Mouse (Mus musculus): ENCODE data around the gene Fbxo2.
"Not testable (repeated sequence)": the region's sequence is repeated elsewhere in the genome, so short reads cannot be mapped to it uniquely, and the experiment has no call there.

The Fbxo2 gene

DNA sequence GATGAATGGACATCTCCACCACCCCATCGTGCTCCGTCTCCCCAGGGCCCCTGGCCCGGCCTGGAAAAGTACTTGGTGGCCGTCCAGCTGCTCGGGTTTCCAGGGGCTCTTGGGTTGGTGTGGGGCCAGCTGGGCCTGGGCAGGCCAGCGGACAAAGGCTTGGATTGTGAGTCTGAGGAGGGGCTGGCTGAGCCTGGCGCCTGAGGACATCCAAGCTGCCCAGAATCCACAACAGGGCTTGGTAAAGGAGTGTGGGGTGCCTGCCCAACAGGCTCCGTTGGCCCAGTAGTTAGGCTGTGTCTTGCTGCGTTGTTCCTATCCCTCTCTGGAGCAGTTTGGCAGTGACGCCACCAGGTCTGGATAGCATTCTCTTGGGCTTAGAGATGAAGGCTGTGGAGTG, 6.0 kb downstream of the Fbxo2 start:
- in situ Hi-C loops (cut with MboI; ENCODE audit: low pct_unique_long_range_greater_than_20kb in 1 of 2, low sequenced_read_pairs in 2 of 2, unreplicated experiment in 1 of 2) = loop anchor here in 1 of 2 experiments (10.0 kb wide), 1 partner anchor 52 kb away; no protein-coding TSS in a partner anchor

DNA sequence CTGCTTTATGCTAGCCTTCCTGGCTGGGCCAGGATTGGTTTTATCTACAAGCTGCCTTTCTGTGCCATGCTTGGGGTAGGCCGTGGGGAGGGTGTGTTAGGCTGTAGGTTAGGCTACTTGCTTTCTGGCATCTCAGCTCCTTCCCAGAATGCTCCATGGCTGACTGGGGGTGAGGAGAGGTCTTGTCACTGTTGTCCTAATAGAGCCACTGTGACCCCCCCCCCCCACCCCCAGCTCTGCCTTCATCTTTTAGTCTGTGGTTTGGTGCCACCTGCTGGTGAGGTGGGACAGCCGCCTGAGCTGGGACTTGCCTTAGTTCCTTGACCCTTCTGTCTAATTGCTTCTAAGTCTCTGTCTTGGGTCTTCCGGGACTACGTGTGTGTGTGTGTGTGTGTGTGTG, 6.6 kb downstream of the Fbxo2 start:
- in situ Hi-C loops (cut with MboI; ENCODE audit: low pct_unique_long_range_greater_than_20kb in 1 of 2, low sequenced_read_pairs in 2 of 2, unreplicated experiment in 1 of 2) = loop anchor here in 1 of 2 experiments (10.0 kb wide), 1 partner anchor 52 kb away; no protein-coding TSS in a partner anchor

- in situ Hi-C loops (cut with MboI; ENCODE audit: low pct_unique_long_range_greater_than_20kb in 1 of 2, low sequenced_read_pairs in 2 of 2, unreplicated experiment in 1 of 2) = loop anchor here in 1 of 2 experiments (10.0 kb wide), 1 partner anchor 53 kb away; no protein-coding TSS in a partner anchor
Measured at GRCm38 (mm10) chr4:148168287-148168686, 7.9 kb downstream of the Fbxo2 start.

DNA sequence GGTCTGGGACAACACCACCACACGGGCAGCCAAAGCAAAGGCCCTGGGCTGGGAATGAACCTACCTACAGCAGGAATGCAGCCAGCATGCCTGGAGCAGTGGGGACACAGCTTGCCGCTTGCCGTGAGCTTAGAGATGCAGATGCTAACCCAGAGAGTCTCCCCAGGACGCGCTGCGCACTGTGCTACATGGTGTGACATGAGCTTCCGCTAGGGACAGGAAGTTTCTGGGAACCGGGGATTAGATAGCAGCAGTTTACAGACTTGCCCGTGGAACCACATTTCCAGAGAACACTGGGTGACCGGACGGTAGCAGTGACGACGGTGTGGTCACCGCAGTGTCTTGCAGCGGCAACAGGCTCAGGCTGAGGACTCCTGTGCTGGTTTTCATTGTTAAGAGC, 9.2 kb downstream of the Fbxo2 start:
- in situ Hi-C loops (cut with MboI; ENCODE audit: low pct_unique_long_range_greater_than_20kb in 1 of 2, low sequenced_read_pairs in 2 of 2, unreplicated experiment in 1 of 2) = loop anchor here in 1 of 2 experiments (10.0 kb wide), 1 partner anchor 55 kb away; no protein-coding TSS in a partner anchor

GRCm38 (mm10) chr4:148170842-148171241, 10.4 kb downstream of the Fbxo2 start:
- in situ Hi-C loops (cut with MboI; ENCODE audit: low pct_unique_long_range_greater_than_20kb in 1 of 2, low sequenced_read_pairs in 2 of 2, unreplicated experiment in 1 of 2) = loop anchor here in 1 of 2 experiments (5.0 to 10.0 kb wide), 2 partner anchors 94 to 211 kb away; no protein-coding TSS in a partner anchor

DNA sequence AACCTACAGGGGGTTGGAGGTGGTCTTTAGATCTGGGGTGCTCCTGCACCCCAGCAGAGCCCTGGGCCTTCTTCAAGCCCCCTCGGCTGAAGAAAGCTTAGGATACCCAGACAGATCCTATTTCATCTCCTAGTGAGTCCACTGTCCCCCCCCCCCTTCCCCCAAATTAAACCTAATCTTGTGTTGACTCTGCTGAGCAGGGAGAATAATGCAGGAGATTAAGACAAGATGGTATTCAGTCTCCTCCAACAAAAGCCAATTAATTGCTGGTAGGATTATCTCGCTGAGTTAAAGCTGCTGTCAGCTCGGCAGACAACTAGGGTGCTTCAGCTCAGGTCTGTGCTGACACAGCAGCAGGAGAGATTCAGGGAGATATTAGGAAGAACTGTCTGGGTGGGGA, 10.8 kb downstream of the Fbxo2 start:
- in situ Hi-C loops (cut with MboI; ENCODE audit: low pct_unique_long_range_greater_than_20kb in 1 of 2, low sequenced_read_pairs in 2 of 2, unreplicated experiment in 1 of 2) = loop anchor here in 1 of 2 experiments (5.0 to 10.0 kb wide), 2 partner anchors 94 to 211 kb away; no protein-coding TSS in a partner anchor

- in situ Hi-C loops (cut with MboI; ENCODE audit: low pct_unique_long_range_greater_than_20kb in 1 of 2, low sequenced_read_pairs in 2 of 2, unreplicated experiment in 1 of 2) = loop anchor here in 1 of 2 experiments (5.0 to 10.0 kb wide), 2 partner anchors 91 to 208 kb away; no protein-coding TSS in a partner anchor
Measured at GRCm38 (mm10) chr4:148173811-148174494, 13.5 kb downstream of the Fbxo2 start.

DNA sequence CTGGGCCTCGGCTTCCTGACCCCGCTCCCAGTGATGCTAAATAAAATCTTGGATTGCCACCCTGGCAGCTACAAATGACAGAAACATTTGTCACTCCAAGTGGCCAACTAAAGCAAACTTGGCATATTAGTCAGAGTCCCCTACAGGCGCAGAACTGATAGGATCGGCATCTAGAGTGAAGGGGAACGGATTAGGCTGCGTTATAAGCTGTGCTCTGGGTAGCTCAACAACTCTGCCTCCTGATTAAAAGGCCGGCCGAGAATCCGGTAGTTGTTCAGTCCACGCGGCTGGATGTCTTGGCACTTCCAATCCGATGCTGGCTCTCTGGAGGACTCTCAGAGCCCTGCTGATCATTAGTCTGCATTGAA, 14.1 kb downstream of the Fbxo2 start:
- in situ Hi-C loops (cut with MboI; ENCODE audit: low pct_unique_long_range_greater_than_20kb in 1 of 2, low sequenced_read_pairs in 2 of 2, unreplicated experiment in 1 of 2) = loop anchor here in 1 of 2 experiments (5.0 to 10.0 kb wide), 2 partner anchors 90 to 208 kb away; no protein-coding TSS in a partner anchor

DNA sequence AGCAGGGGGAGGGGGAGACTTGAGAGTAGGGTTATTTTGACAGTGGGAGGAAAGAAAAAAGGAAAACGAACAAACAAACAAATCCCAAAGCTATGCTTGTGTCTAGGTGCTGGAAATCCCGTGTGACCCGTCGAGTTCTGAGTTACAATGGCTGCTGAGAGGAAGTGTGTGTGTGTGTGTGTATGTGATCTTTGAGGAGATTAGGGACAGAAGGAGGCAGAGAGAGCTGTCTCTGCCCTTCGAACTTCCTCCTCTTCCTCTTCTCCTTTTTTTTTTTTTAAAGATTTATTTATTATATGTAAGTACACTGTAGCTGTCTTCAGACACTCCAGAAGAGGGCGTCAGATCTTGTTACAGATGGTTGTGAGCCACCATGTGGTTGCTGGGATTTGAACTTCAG, 16.2 kb downstream of the Fbxo2 start:
- in situ Hi-C loops (cut with MboI; ENCODE audit: low pct_unique_long_range_greater_than_20kb in 1 of 2, low sequenced_read_pairs in 2 of 2, unreplicated experiment in 1 of 2) = loop anchor here in 1 of 2 experiments (10.0 kb wide), 1 partner anchor 88 kb away; no protein-coding TSS in a partner anchor

GRCm38 (mm10) chr4:148177716-148178115, 17.3 kb downstream of the Fbxo2 start:
- in situ Hi-C loops (cut with MboI; ENCODE audit: low pct_unique_long_range_greater_than_20kb in 1 of 2, low sequenced_read_pairs in 2 of 2, unreplicated experiment in 1 of 2) = loop anchor here in 1 of 2 experiments (10.0 kb wide), 1 partner anchor 87 kb away; no protein-coding TSS in a partner anchor

DNA sequence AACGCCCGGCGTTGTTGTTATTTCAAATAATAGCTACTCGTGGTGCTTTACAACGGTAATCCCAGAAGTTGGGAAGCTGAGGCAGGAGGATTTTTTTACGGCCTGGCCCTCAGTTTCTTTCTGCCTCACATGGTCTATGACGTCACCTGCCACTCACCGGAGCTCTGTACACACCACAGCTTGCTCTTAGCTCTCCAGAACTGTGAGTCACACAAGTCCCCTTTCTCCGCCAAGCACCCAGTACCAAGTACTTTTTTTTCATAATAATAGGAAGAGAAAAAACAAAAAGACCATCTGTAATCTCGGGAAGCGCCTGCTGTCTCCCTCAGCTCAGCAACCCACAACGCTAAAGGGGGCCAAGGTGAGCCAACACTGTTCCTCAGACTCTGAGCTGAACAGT, 21.1 kb downstream of the Fbxo2 start:
- in situ Hi-C loops (cut with MboI; ENCODE audit: low pct_unique_long_range_greater_than_20kb in 1 of 2, low sequenced_read_pairs in 2 of 2, unreplicated experiment in 1 of 2) = no loop called here

GRCm38 (mm10) chr4:148182363-148182762, 21.9 kb downstream of the Fbxo2 start:
- in situ Hi-C loops (cut with MboI; ENCODE audit: low pct_unique_long_range_greater_than_20kb in 1 of 2, low sequenced_read_pairs in 2 of 2, unreplicated experiment in 1 of 2) = no loop called here

- in situ Hi-C loops (cut with MboI; ENCODE audit: low pct_unique_long_range_greater_than_20kb in 1 of 2, low sequenced_read_pairs in 2 of 2, unreplicated experiment in 1 of 2) = no loop called here
Measured at GRCm38 (mm10) chr4:148184564-148184963, 24.1 kb downstream of the Fbxo2 start.

GRCm38 (mm10) chr4:148185819-148186218, 25.4 kb downstream of the Fbxo2 start:
- in situ Hi-C loops (cut with MboI; ENCODE audit: low pct_unique_long_range_greater_than_20kb in 1 of 2, low sequenced_read_pairs in 2 of 2, unreplicated experiment in 1 of 2) = no loop called here

- in situ Hi-C loops (cut with MboI; ENCODE audit: low pct_unique_long_range_greater_than_20kb in 1 of 2, low sequenced_read_pairs in 2 of 2, unreplicated experiment in 1 of 2) = not testable (repeated sequence)
Measured at GRCm38 (mm10) chr4:148188767-148189166, 28.3 kb downstream of the Fbxo2 start.

GRCm38 (mm10) chr4:148192707-148193245, 32.4 kb downstream of the Fbxo2 start:
- in situ Hi-C loops (cut with MboI; ENCODE audit: low pct_unique_long_range_greater_than_20kb in 1 of 2, low sequenced_read_pairs in 2 of 2, unreplicated experiment in 1 of 2) = no loop called here

GRCm38 (mm10) chr4:148194400-148194799, 34.0 kb downstream of the Fbxo2 start:
- in situ Hi-C loops (cut with MboI; ENCODE audit: low pct_unique_long_range_greater_than_20kb in 1 of 2, low sequenced_read_pairs in 2 of 2, unreplicated experiment in 1 of 2) = no loop called here

DNA sequence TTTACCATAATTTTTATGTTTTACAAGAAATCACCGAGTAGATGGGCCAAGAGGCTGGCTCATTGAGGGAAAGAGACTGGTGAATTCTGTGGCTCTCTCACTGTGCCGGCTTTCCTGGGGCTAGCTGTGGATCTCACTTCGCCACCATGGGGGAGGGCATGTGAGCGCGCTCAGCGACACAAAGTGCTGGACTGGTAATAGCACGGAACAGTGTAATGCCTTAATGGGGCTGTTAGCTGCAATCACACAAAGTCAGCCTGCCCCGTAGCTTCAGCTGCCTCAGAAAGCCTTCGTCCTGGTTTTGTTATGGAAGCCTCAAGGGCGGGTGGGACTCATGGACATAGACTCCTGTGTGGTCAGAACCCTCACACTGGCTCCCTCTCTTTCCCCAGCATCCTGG, 38.3 kb downstream of the Fbxo2 start:
- in situ Hi-C loops (cut with MboI; ENCODE audit: low pct_unique_long_range_greater_than_20kb in 1 of 2, low sequenced_read_pairs in 2 of 2, unreplicated experiment in 1 of 2) = no loop called here

DNA sequence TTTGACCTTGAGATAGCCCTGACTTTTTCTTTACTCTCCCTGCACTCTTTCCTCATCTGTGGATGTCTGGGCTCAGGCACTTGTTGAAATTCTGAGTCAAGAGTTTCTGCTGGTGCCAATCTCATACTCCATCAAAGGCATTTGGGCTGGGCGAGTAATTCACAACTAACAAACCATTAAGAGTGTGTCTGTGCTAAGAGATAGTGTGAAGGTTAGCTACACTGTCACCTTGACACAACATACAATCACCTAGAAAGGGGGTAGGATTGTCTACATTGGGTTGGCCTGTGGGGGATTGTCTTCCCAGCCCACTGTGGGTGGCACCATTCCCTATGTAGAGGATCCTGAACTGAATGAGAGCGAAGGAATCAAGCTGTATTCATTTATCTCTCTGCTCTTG, 43.1 kb downstream of the Fbxo2 start:
- in situ Hi-C loops (cut with MboI; ENCODE audit: low pct_unique_long_range_greater_than_20kb in 1 of 2, low sequenced_read_pairs in 2 of 2, unreplicated experiment in 1 of 2) = no loop called here

Data from mouse embryonic stem cell (cell line).